Mouse (Mus musculus) mature B cell (primary cell): ENCODE results near the gene Wnt5a.

ENCODE experiments used
- in situ Hi-C: fragments of 300-500 bp; cut with MboI; formaldehyde crosslinking; loops from 2 replicates; pipeline ENCODE4 v1.14.3; 2019

Wnt5a gene

GRCm38 (mm10) chr14:28509441-28510340 is 5.1 kb downstream of the Wnt5a start:
- in situ Hi-C loops: no loop called here

GRCm38 (mm10) chr14:28510341-28511028 is 5.9 kb downstream of the Wnt5a start:
- in situ Hi-C loops: no loop called here

DNA sequence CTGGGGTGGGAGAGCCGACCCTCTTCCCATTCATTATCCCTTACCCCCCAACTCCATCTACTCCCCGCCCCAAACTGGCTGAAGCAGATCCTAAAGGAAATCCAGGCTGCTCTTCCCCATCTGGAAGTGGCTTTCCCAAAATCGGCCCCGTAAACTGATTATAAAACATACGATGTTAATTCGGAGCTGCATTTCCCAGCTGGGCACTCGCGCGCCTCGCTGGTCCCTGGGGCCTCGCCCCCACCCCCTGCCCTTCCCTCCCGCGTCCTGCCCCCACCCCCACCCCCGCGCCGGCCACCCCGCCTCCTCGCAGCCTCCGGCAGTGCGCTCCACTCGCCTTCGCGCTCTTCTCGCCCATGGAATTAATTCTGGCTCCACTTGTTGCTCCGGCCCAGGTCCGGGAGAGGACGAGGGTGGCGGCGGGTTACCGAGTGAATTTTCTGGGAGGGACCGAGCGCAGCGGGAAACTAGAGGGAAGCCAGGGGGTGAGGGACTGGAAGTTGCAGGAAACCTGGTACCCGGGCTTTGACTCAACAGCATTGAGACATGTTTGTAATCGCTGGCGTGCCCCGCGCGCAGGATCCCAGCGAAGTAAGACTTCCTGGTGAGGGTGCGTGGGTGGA is 6.6 kb downstream of the Wnt5a start:
- in situ Hi-C loops: no loop called here

GRCm38 (mm10) chr14:28512805-28513590 is 8.4 kb downstream of the Wnt5a start:
- in situ Hi-C loops: no loop called here

DNA sequence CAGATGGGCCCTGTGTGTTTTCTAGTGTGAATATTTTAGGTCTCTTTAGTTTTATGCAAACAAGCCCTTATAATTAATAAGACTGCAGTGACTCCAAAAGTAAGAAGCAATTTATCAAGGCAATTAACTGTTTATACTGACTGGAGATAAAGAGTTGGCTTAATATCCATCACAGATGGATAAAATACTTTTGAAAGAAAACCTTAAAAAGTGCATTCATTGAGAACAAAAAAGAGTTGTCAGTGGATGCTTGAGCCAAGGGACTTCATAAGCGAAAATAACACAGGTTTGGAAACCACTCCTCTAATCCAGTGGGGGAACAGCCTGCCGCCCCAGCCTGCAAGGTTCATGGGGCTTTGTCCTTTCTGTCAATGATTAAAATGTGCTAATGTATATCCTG is 9.6 kb downstream of the Wnt5a start:
- in situ Hi-C loops: no loop called here

GRCm38 (mm10) chr14:28515331-28515730 is 10.8 kb downstream of the Wnt5a start:
- in situ Hi-C loops: no loop called here

GRCm38 (mm10) chr14:28517631-28518560 is 13.3 kb downstream of the Wnt5a start:
- in situ Hi-C loops: no loop called here

DNA sequence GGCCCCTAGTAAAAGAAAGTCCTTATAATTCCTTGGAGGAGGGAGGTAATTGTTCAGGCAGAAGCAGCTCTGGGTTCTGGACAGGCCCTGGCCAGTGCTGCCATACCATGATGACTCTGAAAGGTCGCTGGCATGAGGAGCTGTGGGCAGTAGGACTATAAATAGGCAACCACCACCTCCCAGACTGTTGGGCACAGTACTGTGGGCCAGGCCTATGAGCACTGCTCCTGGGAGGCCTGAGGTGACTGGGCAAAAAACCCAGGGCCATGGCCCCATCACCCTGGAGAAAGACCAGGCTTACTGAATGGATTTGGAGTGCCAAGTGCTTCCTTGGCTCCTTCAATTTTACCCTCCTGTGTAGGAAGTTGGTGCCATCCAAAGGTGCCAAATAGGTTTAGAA is 16.6 kb downstream of the Wnt5a start:
- in situ Hi-C loops: no loop called here

- in situ Hi-C loops: no loop called here
Measured at GRCm38 (mm10) chr14:28522611-28523010, 18.1 kb downstream of the Wnt5a start.

- in situ Hi-C loops: no loop called here
Measured at GRCm38 (mm10) chr14:28525566-28525965, 21.0 kb downstream of the Wnt5a start.

DNA sequence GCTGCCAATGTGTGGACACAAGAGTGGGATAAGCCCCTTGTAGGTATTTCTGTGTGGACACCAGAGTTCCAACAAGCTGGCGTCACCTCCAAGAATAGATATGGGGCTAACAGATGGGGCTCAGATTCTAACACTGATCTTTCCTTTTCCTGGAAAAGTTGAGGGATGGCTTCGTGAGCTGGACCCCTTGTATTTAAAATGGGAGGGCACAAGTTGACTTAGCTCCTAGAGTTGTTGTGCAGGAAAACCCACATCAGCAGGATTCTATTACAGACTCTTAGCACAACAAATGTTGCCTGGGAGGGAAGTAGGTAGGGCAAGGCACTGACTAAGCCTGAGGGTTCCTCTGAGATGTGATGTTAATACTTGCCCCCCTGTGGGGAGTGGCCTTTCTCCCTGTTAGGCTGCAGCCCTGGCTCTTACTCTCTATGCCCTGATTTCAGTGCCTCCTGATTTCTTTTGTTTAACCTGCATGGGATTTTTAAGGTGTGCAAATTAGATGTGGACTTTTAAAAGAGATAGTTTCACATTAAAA is 23.7 kb downstream of the Wnt5a start:
- in situ Hi-C loops: no loop called here

DNA sequence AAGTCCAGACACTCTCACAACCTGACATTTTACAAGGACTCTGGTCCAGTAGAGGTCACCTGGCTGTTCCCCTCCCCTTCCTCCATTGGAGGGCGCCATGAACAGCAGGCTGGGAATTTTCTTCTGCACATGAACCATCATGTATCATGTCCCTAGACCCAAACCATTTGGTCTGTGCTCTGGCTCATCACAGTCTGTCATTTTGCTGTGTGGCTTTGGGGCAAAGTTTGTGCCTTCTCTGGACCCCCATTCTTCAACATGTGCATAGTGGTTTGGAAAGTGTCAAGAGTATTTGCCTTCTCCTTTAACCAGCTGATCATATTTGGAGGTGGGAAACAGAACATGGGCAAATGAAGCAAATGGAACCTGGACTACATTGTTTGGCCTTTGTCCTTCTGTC is 27.0 kb downstream of the Wnt5a start:
- in situ Hi-C loops: no loop called here

GRCm38 (mm10) chr14:28532943-28533342 is 28.4 kb downstream of the Wnt5a start:
- in situ Hi-C loops: no loop called here

- in situ Hi-C loops: no loop called here
Measured at GRCm38 (mm10) chr14:28533876-28534275, 29.3 kb downstream of the Wnt5a start.

- in situ Hi-C loops: no loop called here
Measured at GRCm38 (mm10) chr14:28535814-28536213, 31.3 kb downstream of the Wnt5a start.

DNA sequence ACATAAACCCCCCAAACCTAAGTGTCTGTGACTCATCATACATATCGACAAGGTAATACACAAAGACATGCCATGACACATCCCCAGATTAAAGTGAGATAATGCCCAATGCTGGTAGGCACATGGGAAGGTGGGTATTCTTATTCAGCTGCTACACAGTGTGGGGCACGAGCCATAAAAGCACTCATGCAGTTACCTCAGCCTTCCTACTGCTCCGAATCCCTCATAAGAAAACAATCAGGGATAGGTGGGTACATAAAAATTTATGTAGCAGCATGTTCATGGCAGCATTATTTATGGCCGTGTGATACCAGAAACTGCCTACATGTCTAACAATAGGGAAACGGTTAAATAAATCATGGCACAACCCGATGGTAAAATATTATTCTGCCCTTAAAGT is 35.0 kb downstream of the Wnt5a start:
- in situ Hi-C loops: no loop called here

GRCm38 (mm10) chr14:28542117-28542741 is 37.7 kb downstream of the Wnt5a start:
- in situ Hi-C loops: no loop called here

DNA sequence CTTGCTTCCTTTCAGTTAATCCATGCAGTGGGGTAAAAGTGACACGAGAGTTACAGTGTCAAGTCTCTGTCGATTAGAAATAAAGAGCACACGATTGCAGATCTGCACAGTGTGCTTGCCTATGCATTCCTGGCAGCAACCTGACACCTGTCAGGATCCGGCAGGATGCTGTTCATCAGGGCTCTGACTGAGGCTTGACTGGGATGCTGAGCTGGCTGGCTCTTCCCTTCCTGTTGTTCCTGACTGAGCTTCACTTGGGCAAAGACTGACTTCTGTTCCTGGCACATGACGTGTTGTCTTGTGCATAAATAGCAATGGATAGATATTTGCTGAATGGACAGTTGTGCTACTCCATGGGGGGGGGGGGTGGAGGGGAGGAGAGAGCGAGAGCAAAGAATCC is 57.3 kb downstream of the Wnt5a start:
- in situ Hi-C loops: no loop called here
